Comparison of ENCODE assay signal across 8 mouse cellular contexts in the genomic region with DNA sequence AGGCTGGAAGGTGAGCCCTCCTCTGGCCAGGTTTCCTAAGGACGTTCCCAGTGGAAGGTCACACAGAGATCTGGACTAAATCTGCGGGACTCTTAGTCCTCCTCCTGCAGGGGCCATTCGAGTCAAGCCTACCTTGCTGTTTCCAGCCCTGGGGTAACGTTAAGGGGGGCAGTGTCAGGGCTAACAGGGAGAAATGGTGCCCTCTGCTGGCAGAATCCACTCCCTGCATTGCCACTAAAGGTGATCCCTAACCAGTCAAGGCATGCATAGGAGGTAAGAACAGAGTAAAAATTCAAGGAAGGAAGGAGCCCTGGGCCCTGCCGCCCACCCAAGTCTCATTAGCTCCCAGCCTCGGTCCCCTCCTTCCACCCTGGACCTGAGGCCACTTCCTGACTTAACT. TPM values are rescaled to one million over a fixed set of nuclear protein-coding genes. Genes with fewer than 3 reads are reported as not detected.
DNase-seq lines count a peak whose midpoint lies in the region; ATAC-seq and TF ChIP-seq lines count a peak whose summit lies in the region.

No protein-coding gene starts in this region.

- peak; percentile 92 to 98 (median 97) for TF ChIP-seq CTCF in MEL (IDR thresholded peaks at IDR 0.05 in 2 of 3, conservative IDR thresholded peaks at IDR 0.05 in 1 of 3; ENCODE audit: control insufficient read depth in 1 of 3, insufficient read depth in 1 of 3, low read depth in 2 of 3, low read length in 3 of 3, poor library complexity in 1 of 3, severe bottlenecking in 1 of 3)

- no peak for TF ChIP-seq POLR2A in MEL (IDR thresholded peaks at IDR 0.05; ENCODE audit: control insufficient read depth in 1 of 2, insufficient read depth in 1 of 2, low read depth in 1 of 2, low read length in 2 of 2, poor library complexity in 1 of 2)

- peaks cover 0 to 4% of the 10 kb centered on the region in 2 experiments; a peak in 2 of 4 replicates for H3K36me3 ChIP-seq in MEL (ENCODE audit: control insufficient read depth in 1 of 2, insufficient read depth in 2 of 2, low read length in 2 of 2)
- H3K36me3 ChIP-seq in forebrain, embryonic 12.5 days (replicated peaks), result 0 out of 2 replicates have a peak, but pooled peaks cover 3% of the 10 kb centered on the region
- peaks cover 15% of the 10 kb centered on the region for H3K36me3 ChIP-seq in hindbrain, embryonic 10.5 days

- peaks cover 0 to 19% of the 10 kb centered on the region in 2 experiments for H3K4me1 ChIP-seq in MEL (ENCODE audit: control insufficient read depth in 1 of 2, insufficient read depth in 2 of 2, low read length in 2 of 2)
- H3K4me1 ChIP-seq in forebrain, embryonic 12.5 days, result 0 out of 2 replicates have a peak, but pooled peaks cover 2% of the 10 kb centered on the region
- H3K4me1 ChIP-seq in hindbrain, embryonic 10.5 days (replicated peaks), result peaks cover 19% of the 10 kb centered on the region; the same call in 1 of the 2 replicates

- no peak overlapping the region for H3K4me2 ChIP-seq in forebrain, embryonic 12.5 days

- no peak overlapping the region for H3K4me3 ChIP-seq in MEL (ENCODE audit: control insufficient read depth in 1 of 2, insufficient read depth in 1 of 2, low read depth in 2 of 2, low read length in 2 of 2)
- no peak overlapping the region for H3K4me3 ChIP-seq in forebrain, embryonic 12.5 days (replicated peaks)
- no peak overlapping the region for H3K4me3 ChIP-seq in hindbrain, embryonic 10.5 days

- no peaks in the 10 kb centered on the region for H3K9me3 ChIP-seq in MEL (replicated peaks; ENCODE audit: insufficient read depth, low read length)
- no peaks in the 10 kb centered on the region for H3K9me3 ChIP-seq in forebrain, embryonic 12.5 days
- no peaks in the 10 kb centered on the region for H3K9me3 ChIP-seq in hindbrain, embryonic 10.5 days

- no peaks in the 10 kb centered on the region for H3K79me2 ChIP-seq in MEL (ENCODE audit: control insufficient read depth, insufficient read depth, low read length, poor library complexity)

- ATAC-seq in forebrain, embryonic 12.5 days (ENCODE audit: low FRiP score), result peak; percentile 55; the same call in 1 of the 2 replicates

- no peak for TF ChIP-seq EP300 in MEL (IDR thresholded peaks at IDR 0.05; ENCODE audit: low read depth in 1 of 2, low read length in 2 of 2)

- no peaks in the 10 kb centered on the region for H3K27me3 ChIP-seq in MEL (ENCODE audit: control insufficient read depth in 1 of 2, insufficient read depth in 2 of 2, low read length in 2 of 2)
- H3K27me3 ChIP-seq in forebrain, embryonic 12.5 days, result peaks cover 4% of the 10 kb centered on the region; the same call in 1 of the 2 replicates
- peaks cover 7% of the 10 kb centered on the region; the same call in 1 of the 2 replicates for H3K27me3 ChIP-seq in hindbrain, embryonic 10.5 days (ENCODE audit: insufficient read depth, poor library complexity, severe bottlenecking)

- peak; percentile 88 for TF ChIP-seq RAD21 in MEL (IDR thresholded peaks at IDR 0.05; ENCODE audit: low read depth, low read length)

- WGBS in forebrain, embryonic 12.5 days, result 8% methylated on average over 6 of the region's 6 CpGs
- 6% methylated on average over 6 of the region's 6 CpGs for WGBS in hindbrain, embryonic 10.5 days

- peak; percentile 80 for DNase-seq in MEL (ENCODE audit: low read depth, low spot score)
- peak; percentile 17 for DNase-seq in c-Kit-negative CD71-positive TER-119-positive erythroid progenitor cells, embryonic 14.5 days (ENCODE audit: low read depth, low spot score)
- peak; percentile 81 for DNase-seq in hindbrain, embryonic 10.5 days (ENCODE audit: low spot score)
- peak; percentile 81 to 85 for DNase-seq in layer of hippocampus, postnatal 14 days (ENCODE audit: low spot score in 2 of 2)
- DNase-seq in lung, postnatal 4 days, result peak; percentile 73 to 83
- DNase-seq in right cerebral cortex, adult 2 months (ENCODE audit: low spot score in 2 of 2), result peak; percentile 85 to 92
- peak; percentile 52 for DNase-seq in yolk sac, embryonic 10.5 days (ENCODE audit: low spot score)

- H3K27ac ChIP-seq in MEL (ENCODE audit: control insufficient read depth, low read depth, low read length), result no peak overlapping the region
- no peak overlapping the region for H3K27ac ChIP-seq in forebrain, embryonic 12.5 days
- no peak overlapping the region for H3K27ac ChIP-seq in hindbrain, embryonic 10.5 days

- no peak overlapping the region for H3K9ac ChIP-seq in MEL (ENCODE audit: control insufficient read depth, low read depth, low read length, poor library complexity, severe bottlenecking)
- H3K9ac ChIP-seq in forebrain, embryonic 12.5 days, result no peak overlapping the region

TF ChIP-seq in MEL, 35 proteins besides CTCF, POLR2A, EP300 and RAD21:
- TF ChIP-seq SMC3 (IDR thresholded peaks at IDR 0.05; ENCODE audit: low read depth, low read length) (peak; percentile 92), HCFC1 (IDR thresholded peaks at IDR 0.05; ENCODE audit: low read depth, low read length) (no peak), CHD1 (IDR thresholded peaks at IDR 0.05; ENCODE audit: low read depth, low read length) (no peak), UBTF (IDR thresholded peaks at IDR 0.05; ENCODE audit: borderline replicate concordance, insufficient read depth, low read depth, low read length) (no peak), MYC (IDR thresholded peaks at IDR 0.05; ENCODE audit: low read depth, low read length) (no peak), MAZ (IDR thresholded peaks at IDR 0.05; ENCODE audit: low read depth, low read length) (peak; percentile 39; the same call in 1 of the 2 replicates), ZC3H11A (IDR thresholded peaks at IDR 0.05; ENCODE audit: low read depth, low read length) (peak; percentile 79), E2F4 (IDR thresholded peaks at IDR 0.05; ENCODE audit: borderline replicate concordance, low read depth, low read length) (no peak), ETS1 (IDR thresholded peaks at IDR 0.05; ENCODE audit: low read depth, low read length) (no peak), NELFE (IDR thresholded peaks at IDR 0.05; ENCODE audit: low read depth, low read length) (no peak), ELF1 (IDR thresholded peaks at IDR 0.05; ENCODE audit: low read depth, low read length) (no peak), JUND (IDR thresholded peaks at IDR 0.05; ENCODE audit: low read depth, low read length) (no peak), TAL1 (IDR thresholded peaks at IDR 0.05; ENCODE audit: low read length) (no peak)

RNA-seq across cellular contexts. Expression of a gene that starts 15.0 kb away (rescaled TPM):
- 76.2 and 83.3 TPM in 2 replicates for total RNA-seq in MEL (2012; rRNA removed)
- 100 to 1,000 TPM in 1 of 2 experiments, 10 to 100 TPM in 1; 90.9 to 197 TPM for polyA plus RNA-seq in MEL (2012; ENCODE audit: insufficient read depth in 1 of 2, insufficient read length in 2 of 2, low read depth in 1 of 2, low replicate concordance in 2 of 2, missing spikeins in 1 of 2)
- polyA plus RNA-seq in forebrain, embryonic 12.5 days (2016; fragmentation: Nextera tagmentation; extraction: Ambion mirVana), result 6.8 and 6.9 TPM in 2 replicates
- polyA plus RNA-seq in hindbrain, embryonic 10.5 days (2016; fragmentation: Nextera tagmentation; extraction: Ambion mirVana), result 15.8 and 16.1 TPM in 2 replicates
- under 1 TPM; 0.39 to 0.81 TPM for total RNA-seq in layer of hippocampus, postnatal 14 days (2021)

RNA-seq across cellular contexts. Expression of a gene that starts 25.7 kb away (rescaled TPM):
- total RNA-seq in MEL (2012; rRNA removed), result not detected in 2 replicates
- polyA plus RNA-seq in MEL (2012; ENCODE audit: insufficient read depth in 1 of 2, insufficient read length in 2 of 2, low read depth in 1 of 2, low replicate concordance in 2 of 2, missing spikeins in 1 of 2), result under 1 TPM in 1 of 2 experiments, not detected in 1; 0.36 TPM
- 11.0 and 16.8 TPM in 2 replicates for polyA plus RNA-seq in forebrain, embryonic 12.5 days (2016; fragmentation: Nextera tagmentation; extraction: Ambion mirVana)
- 30.8 and 31.8 TPM in 2 replicates for polyA plus RNA-seq in hindbrain, embryonic 10.5 days (2016; fragmentation: Nextera tagmentation; extraction: Ambion mirVana)
- 10 to 100 TPM; 11.4 to 11.9 TPM for total RNA-seq in layer of hippocampus, postnatal 14 days (2021)

RNA-seq across cellular contexts. Expression of a gene that starts 34.7 kb away (rescaled TPM):
- not detected in 2 replicates for total RNA-seq in MEL (2012; rRNA removed)
- polyA plus RNA-seq in MEL (2012; ENCODE audit: insufficient read depth in 1 of 2, insufficient read length in 2 of 2, low read depth in 1 of 2, low replicate concordance in 2 of 2, missing spikeins in 1 of 2), result under 1 TPM in 1 of 2 experiments, not detected in 1; 0.22 TPM
- polyA plus RNA-seq in forebrain, embryonic 12.5 days (2016; fragmentation: Nextera tagmentation; extraction: Ambion mirVana), result 0.79 and 1.0 TPM in 2 replicates
- polyA plus RNA-seq in hindbrain, embryonic 10.5 days (2016; fragmentation: Nextera tagmentation; extraction: Ambion mirVana), result 1.6 and 1.8 TPM in 2 replicates
- 1 to 10 TPM; 1.3 to 3.8 TPM for total RNA-seq in layer of hippocampus, postnatal 14 days (2021)

Comparison
In these comparisons a context has a peak if more than half of its experiments do, and no peak if none do; other contexts are left out.
1. DNase-seq: peak in every context shown above with its lines; median percentile 88 in right cerebral cortex, adult 2 months; 83 in layer of hippocampus, postnatal 14 days; 81 in hindbrain, embryonic 10.5 days; 80 in MEL; 78 in lung, postnatal 4 days; 52 in yolk sac, embryonic 10.5 days; 17 in c-Kit-negative CD71-positive TER-119-positive erythroid progenitor cells, embryonic 14.5 days.